Mouse (Mus musculus): Measurements from ENCODE around the gene Pik3c2g. TPM values are rescaled to one million over a fixed set of nuclear protein-coding genes. Genes with fewer than 3 reads are reported as not detected.

The Pik3c2g gene
- polyA plus RNA-seq, 1 experiment from 2014 or later: 1.8 TPM

Other genes with a start within 250 kb of the Pik3c2g start
- not detected in 2 replicates for gene Rergl, start 85.2 kb upstream of the Pik3c2g start, polyA plus RNA-seq (2016; fragmentation: Nextera tagmentation; extraction: Ambion mirVana)